Mouse (Mus musculus): ENCODE results near the gene Aldh1a1. TPM values are rescaled to one million over a fixed set of nuclear protein-coding genes. Genes with fewer than 3 reads are reported as not detected.
"Not testable (repeated sequence)": the region's sequence is repeated elsewhere in the genome, so short reads cannot be mapped to it uniquely, and the experiment has no call there.

Gene Aldh1a1
- 1 to 10 TPM; 5.9 to 7.4 TPM for total RNA-seq (2021)

DNA sequence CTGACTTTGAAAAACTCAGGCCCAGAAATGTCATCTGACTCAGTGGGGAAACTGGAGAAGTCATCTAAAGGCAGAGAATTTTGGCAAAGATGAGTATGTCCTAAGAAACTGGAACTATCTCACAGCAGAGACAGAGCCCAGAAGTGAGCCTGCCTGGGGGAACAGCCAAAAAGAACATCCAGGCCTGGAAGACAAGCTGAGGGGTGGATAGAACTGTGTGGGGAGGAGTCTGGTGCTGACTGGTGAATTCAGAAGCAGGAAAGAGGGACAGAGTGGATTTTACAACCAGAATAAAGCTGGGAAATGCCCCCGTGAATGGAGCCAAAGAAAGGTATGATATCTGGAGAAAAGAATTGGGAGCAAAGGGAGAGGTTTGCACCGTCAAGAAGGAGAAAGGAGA, at the start of gene Aldh1a1:
Gene Aldh1a1, plus strand, starts transcription at position 225 of the 400 bp plus-strand sequence.
- DNase-seq = peak; percentile 38

DNA sequence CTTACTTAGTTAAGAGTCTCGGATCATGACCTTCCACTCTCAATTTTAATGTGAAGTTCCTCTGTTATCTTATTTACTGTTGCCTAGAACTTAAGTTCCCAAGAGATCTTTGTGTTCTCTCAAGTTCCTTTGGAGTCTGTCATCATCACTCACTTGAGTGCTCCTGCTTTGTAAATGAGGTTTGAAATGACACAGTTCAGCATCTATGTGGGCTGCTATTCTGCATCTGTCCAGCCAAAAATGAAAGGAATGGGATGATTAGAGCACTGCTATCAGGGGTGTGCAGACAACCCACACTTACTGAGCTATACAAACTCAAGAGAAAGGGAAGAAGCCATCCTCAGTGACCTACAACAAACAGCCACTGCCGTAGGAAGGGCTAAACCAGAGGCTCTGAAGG, 44.7 kb upstream of the Aldh1a1 start:
- no peak for DNase-seq

GRCm38 (mm10) chr19:20449546-20449945, 43.0 kb upstream of the Aldh1a1 start:
- DNase-seq = peak; percentile 24

- no peak for DNase-seq
These were observed 41.5 kb upstream of the Aldh1a1 start for GRCm38 (mm10) chr19:20451045-20451444.

GRCm38 (mm10) chr19:20484497-20484896, 8.0 kb upstream of the Aldh1a1 start:
- DNase-seq = peak; percentile 42

DNA sequence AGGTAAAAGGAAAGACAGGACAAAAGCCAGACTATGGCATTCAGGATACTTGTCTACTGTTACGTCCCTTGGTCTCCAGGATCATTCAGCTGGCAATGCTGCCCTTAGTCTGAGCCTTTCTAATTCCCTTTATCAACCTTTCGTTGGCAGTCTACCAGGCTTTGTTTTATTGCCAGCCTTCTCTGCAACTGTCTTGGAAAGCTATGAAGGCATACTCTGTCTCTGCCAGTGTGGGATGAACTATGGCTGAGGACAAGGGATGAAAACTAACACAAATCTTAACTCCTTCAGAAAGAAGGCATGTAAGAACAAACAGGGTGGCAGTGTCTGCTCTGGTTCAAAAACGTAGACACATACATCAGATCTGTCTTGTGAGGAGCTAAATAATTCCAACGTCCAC, 565 bp upstream of the Aldh1a1 start:
- DNase-seq = peak; percentile 39

GRCm38 (mm10) chr19:20496476-20496875, 4.0 kb downstream of the Aldh1a1 start:
- DNase-seq = no peak

DNA sequence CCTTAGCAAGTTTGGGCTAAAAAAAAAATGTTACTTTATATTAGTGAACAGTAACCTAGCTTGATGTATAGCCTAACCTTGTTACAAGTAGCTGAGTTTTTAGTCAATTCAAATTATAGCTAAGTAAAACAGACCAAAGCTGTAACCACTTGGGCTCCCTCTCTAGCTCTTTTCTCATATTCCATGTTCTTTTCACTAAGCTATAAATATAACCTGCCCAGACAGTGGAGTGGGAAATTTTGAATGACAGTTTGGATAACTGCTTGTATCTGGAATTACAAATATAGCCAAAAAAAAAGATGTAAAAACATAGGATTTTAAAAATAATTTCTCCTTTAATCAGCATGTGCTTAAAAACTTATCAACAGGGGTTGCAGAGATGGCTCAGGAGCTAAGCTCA, 12.8 kb downstream of the Aldh1a1 start:
- DNase-seq = no peak

DNA sequence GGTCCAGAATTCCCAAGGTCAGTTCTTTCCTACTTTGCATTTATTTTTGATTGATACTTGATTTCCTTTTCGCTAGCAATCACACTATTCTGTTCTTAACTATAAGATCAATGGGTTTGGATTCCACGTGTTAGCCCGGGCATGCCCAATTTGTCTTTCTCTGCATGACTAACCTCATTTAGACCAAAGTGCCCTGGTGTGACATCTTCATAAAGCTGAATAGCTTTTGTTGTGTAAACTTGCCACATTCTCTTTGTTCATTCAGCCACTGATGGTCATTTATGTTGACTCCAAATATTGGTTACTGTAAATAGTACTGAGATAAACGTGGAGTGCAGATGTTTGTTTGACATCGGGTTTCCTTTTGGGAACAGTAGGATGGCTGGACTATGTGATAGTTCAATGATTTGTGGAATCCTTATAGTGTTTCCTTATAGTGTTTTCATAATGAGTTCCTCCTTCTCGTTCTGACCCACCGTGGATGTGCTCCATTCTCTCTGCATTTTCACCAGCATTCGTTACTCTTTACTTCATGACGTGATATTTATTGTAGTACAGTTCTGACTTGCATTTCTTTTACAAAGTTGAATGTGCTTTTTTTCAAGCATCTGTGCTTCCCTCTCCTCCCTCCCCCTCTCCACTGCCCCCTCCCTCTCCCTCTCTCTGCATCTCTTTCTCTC, 14.6 kb downstream of the Aldh1a1 start:
- no peak for DNase-seq

- DNase-seq = no peak
These were observed 16.1 kb downstream of the Aldh1a1 start for GRCm38 (mm10) chr19:20508609-20509008.

DNA sequence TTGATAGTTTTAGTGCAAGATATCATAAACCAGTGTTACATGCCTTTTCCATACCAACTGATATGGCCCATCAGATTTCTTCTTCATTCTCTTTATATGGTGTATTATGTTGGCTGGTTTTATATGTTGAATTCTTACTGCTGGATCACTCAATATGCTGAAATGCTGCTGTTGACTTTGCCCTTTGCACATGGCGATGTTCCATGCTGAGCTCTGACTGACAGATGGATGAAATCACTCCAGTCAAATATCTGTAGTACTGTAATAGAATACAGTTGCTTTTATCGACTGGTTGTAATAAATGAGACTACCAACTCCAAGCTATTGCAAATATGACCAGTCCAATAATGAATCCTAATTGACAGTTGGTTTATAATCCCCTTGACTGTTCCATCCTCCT, 19.5 kb downstream of the Aldh1a1 start:
- DNase-seq = no peak

- DNase-seq = no peak
These were observed 20.7 kb downstream of the Aldh1a1 start for GRCm38 (mm10) chr19:20513181-20513580.

- no peak for DNase-seq
These were observed 21.3 kb downstream of the Aldh1a1 start for GRCm38 (mm10) chr19:20513688-20514361.

DNA sequence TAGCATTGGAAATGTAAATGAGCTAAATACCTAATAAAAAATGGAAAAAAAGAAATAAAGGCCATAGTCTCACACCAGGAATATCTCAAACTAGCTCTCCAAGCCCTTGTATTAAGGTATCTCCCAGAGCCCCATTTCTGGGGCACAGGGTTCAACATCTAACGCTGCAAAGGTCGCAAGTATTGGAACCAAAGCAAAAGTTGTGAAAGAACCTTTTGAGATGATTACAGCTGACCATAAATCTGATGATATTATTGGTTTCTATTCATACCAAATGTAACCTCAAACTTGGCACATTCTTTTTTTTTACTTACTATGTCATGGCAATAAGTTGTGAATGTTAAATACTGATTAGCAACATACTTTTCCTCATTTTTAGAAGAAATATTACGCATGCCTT, 24.0 kb downstream of the Aldh1a1 start:
- no peak for DNase-seq

DNA sequence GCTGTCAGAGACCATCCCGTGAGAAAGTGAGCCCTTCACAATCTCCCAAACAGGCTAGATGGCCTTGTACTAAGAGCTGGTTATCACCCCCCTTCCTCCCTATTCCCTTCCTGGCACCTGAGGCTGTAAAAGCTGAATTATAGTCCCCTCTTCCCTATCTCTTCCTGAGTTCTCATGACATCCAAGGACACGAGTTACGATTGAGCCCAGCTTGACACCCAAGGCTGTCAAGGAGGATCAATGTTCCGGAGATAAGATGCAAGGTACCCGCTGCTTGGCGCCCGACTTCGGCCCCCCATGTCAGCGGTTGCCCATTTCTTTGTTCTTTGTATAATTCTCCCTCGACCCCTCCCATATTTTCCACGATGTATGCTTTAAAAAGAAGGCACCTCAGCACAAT, 36.6 kb downstream of the Aldh1a1 start:
- not testable (repeated sequence) for DNase-seq

- DNase-seq = no peak
These were observed 37.6 kb downstream of the Aldh1a1 start for GRCm38 (mm10) chr19:20529921-20530696.

DNA sequence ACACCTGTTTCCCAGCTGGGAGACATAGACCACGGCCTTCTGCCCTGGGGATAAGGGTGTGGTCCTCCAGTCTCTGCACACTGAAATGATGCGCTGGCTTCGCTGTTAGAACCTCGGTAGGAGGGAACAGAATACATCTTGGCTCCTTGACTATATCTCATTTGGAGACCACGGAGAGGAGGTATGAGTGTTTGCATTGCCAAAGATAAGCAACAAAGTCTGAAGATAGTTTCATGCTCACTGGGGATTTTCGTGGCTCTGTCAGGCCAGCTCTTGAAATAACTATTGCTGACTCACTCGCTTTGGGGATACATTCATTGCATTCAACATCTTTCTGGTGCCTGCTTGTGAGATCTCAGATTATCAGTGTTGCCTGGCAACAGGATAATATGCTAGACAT, 44.0 kb downstream of the Aldh1a1 start:
- no peak for DNase-seq

DNA sequence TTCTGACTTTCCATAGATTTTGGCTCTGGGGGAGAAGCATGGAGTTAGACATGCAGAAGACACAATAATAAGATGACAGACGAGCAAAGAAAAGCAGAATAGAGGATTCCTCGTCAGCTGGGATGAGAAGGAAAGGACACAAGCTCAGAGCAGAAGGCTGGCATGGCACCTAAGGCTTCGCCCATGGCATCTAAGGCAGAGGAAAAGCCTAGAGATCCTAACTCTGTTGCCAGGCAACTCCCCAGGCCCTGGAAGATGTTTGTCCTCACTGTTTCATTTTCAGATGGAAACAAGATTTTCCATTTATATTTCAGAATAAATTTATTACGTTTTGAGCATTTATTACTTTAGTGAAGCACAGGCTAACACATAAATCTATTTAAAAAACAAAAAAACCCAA, 48.5 kb downstream of the Aldh1a1 start:
- DNase-seq = no peak

GRCm38 (mm10) chr19:20541924-20542323, 49.4 kb downstream of the Aldh1a1 start:
- no peak for DNase-seq

- no peak for DNase-seq
These were observed 51.3 kb downstream of the Aldh1a1 start for GRCm38 (mm10) chr19:20543816-20544215.

DNA sequence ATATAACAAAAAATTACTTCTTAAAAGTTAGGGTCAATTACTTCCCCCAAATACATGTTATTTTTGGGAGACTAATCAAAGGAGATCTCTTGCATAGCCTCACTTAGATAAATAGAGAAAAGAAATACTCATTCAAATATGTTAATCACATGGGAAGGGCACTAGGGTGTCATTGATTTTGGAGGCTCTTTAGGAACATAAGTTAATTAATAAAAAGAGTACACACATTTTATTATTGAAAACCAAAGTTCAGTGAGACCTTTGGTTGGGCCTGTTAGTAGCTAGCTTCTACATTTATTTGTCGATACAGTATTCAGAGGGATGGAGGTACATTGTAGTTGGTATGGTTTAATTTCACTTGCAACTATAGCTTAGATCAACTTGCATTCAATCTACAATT, 52.4 kb downstream of the Aldh1a1 start:
- no peak for DNase-seq

- DNase-seq = no peak
These were observed 54.5 kb downstream of the Aldh1a1 start for GRCm38 (mm10) chr19:20547025-20547424.

- no peak for DNase-seq
These were observed 56.9 kb downstream of the Aldh1a1 start for GRCm38 (mm10) chr19:20549409-20549808.

DNA sequence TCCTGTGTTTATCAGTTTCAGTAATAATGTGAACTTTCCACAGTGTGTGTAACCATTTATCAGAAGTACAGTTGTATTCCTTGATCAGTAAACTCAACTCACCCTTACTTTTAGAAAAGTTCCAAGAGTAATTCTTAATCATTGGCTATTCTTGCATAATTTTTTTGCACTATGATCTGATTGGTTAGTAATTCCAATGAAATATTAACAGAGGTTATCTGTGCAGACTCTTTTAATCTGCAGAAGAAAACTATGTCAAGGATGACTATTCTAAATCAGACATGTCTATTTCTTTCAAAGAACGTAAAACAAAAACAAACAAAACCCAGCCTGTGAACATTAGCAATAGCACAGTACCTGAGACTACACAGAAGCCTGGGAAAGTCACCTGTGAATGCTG, 62.9 kb downstream of the Aldh1a1 start:
- no peak for DNase-seq
